Mouse (Mus musculus) olfactory bulb, adult 2 months (tissue): Measurements from ENCODE around the gene Cib1.

ENCODE experiments used
- CTCF ChIP-seq: fragments of 200-500 bp; IDR thresholded peaks from 2 replicates; pipeline ENCODE4 v1.5.1; 2012; ENCODE audit warnings: low read depth, mild to moderate bottlenecking, low read length, moderate library complexity; ENCODE audit not compliant: insufficient read depth
- POLR2A ChIP-seq: fragments of 200-500 bp; IDR thresholded peaks from 2 replicates; pipeline ENCODE4 v1.6.1; 2012; ENCODE audit warnings: mild to moderate bottlenecking, low read depth, low read length, moderate library complexity; ENCODE audit not compliant: insufficient read depth

GRCm38 (mm10) chr7:80183969-80184368 lies 48.6 kb downstream of the Cib1 start:
- TF ChIP-seq CTCF (no peak), POLR2A (no peak)
